Mouse (Mus musculus): ENCODE measurements at regions not wholly inside any gene's neighbourhood (a gene's known extent, or its start where the extent isn't known, plus 50 kb on each side); places are given as distances from the start of the nearest gene placed in this dataset.

DNA sequence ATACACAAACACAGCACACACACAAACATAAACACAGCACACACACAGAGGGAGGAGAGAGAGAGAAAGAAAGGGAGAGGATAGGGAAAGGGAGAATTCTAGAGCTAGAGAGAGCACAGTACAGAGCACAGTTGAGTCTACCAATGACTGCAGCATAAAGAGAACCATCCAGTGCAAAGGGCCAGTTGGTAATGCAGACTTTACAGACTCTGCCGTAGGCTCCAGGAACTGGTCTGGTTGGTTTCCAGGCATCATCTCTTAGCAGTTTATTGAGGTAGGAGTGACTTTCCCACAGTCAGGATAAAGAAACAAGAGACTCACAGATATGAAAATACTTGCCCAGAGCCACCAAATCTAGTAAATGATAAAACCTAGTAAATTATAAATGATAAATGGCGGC, 208.5 kb downstream of the Tgfb2 start:
- H3K9me3 ChIP-seq (replicated peaks; ENCODE audit: insufficient read depth, low read length) = no peaks in the 10 kb centered on the region
- TF ChIP-seq EP300 (IDR thresholded peaks at IDR 0.05; ENCODE audit: low read depth in 1 of 2, low read length in 2 of 2) = no peak
- H3K36me3 ChIP-seq (ENCODE audit: control insufficient read depth in 1 of 2, insufficient read depth in 2 of 2, low read length in 2 of 2) = no peaks in the 10 kb centered on the region

GRCm38 (mm10) chr1:186494411-186494783, 211.4 kb downstream of the Tgfb2 start:
- Histone ChIP-seq H3K79me2 (ENCODE audit: control insufficient read depth, insufficient read depth, low read length, poor library complexity) (no peaks in the 10 kb centered on the region), H3K4me1 (ENCODE audit: control insufficient read depth in 1 of 2, insufficient read depth in 2 of 2, low read length in 2 of 2) (no peaks in the 10 kb centered on the region), H3K36me3 (ENCODE audit: control insufficient read depth in 1 of 2, insufficient read depth in 2 of 2, low read length in 2 of 2) (no peaks in the 10 kb centered on the region), H3K4me3 (ENCODE audit: control insufficient read depth in 1 of 2, insufficient read depth in 1 of 2, low read depth in 2 of 2, low read length in 2 of 2) (no peak overlapping the region), H3K9ac (ENCODE audit: control insufficient read depth, low read depth, low read length, poor library complexity, severe bottlenecking) (no peak overlapping the region), H3K27ac (ENCODE audit: control insufficient read depth, low read depth, low read length) (no peak overlapping the region), H3K27me3 (ENCODE audit: control insufficient read depth in 1 of 2, insufficient read depth in 2 of 2, low read length in 2 of 2) (no peaks in the 10 kb centered on the region), H3K9me3 (replicated peaks; ENCODE audit: insufficient read depth, low read length) (no peaks in the 10 kb centered on the region)
- DNase-seq (ENCODE audit: low read depth, low spot score) = no peak
- TF ChIP-seq CHD1 (IDR thresholded peaks at IDR 0.05; ENCODE audit: low read depth, low read length) (no peak), ZC3H11A (IDR thresholded peaks at IDR 0.05; ENCODE audit: low read depth, low read length) (no peak), RCOR1 (IDR thresholded peaks at IDR 0.05; ENCODE audit: low read depth, low read length) (no peak), MXI1 (IDR thresholded peaks at IDR 0.05; ENCODE audit: low read depth, low read length) (no peak), MAZ (IDR thresholded peaks at IDR 0.05; ENCODE audit: low read depth, low read length) (no peak), ETS1 (IDR thresholded peaks at IDR 0.05; ENCODE audit: low read depth, low read length) (no peak), CHD2 (IDR thresholded peaks at IDR 0.05; ENCODE audit: low read length) (no peak), POLR2AphosphoS2 (IDR thresholded peaks at IDR 0.05; ENCODE audit: low read length) (no peak), RAD21 (IDR thresholded peaks at IDR 0.05; ENCODE audit: low read depth, low read length) (no peak), SIN3A (IDR thresholded peaks at IDR 0.05; ENCODE audit: low read length) (no peak), E2F4 (IDR thresholded peaks at IDR 0.05; ENCODE audit: borderline replicate concordance, low read depth, low read length) (no peak), ELF1 (IDR thresholded peaks at IDR 0.05; ENCODE audit: low read depth, low read length) (no peak), POLR2AphosphoS5 (IDR thresholded peaks at IDR 0.05; ENCODE audit: borderline replicate concordance, low read depth, low read length) (no peak), SMC3 (IDR thresholded peaks at IDR 0.05; ENCODE audit: low read depth, low read length) (no peak), MAFK (IDR thresholded peaks at IDR 0.05; ENCODE audit: borderline replicate concordance, low read depth, low read length) (no peak), MYB (IDR thresholded peaks at IDR 0.05; ENCODE audit: low read depth, low read length) (no peak), ZMIZ1 (IDR thresholded peaks at IDR 0.05; ENCODE audit: low read depth, low read length) (no peak), CTCF (IDR thresholded peaks at IDR 0.05 in 2 of 3, conservative IDR thresholded peaks at IDR 0.05 in 1 of 3; ENCODE audit: control insufficient read depth in 1 of 3, insufficient read depth in 1 of 3, low read depth in 2 of 3, low read length in 3 of 3, poor library complexity in 1 of 3, severe bottlenecking in 1 of 3) (no peak)

More for the DNA sequence above, 208.5 kb downstream of the Tgfb2 start:
- DNase-seq (ENCODE audit: low read depth, low spot score) = no peak
- H3K4me1 ChIP-seq (ENCODE audit: control insufficient read depth in 1 of 2, insufficient read depth in 2 of 2, low read length in 2 of 2) = no peaks in the 10 kb centered on the region
- H3K9ac ChIP-seq (ENCODE audit: control insufficient read depth, low read depth, low read length, poor library complexity, severe bottlenecking) = no peak overlapping the region
- H3K79me2 ChIP-seq (ENCODE audit: control insufficient read depth, insufficient read depth, low read length, poor library complexity) = no peaks in the 10 kb centered on the region
- no peaks in the 10 kb centered on the region for H3K27me3 ChIP-seq (ENCODE audit: control insufficient read depth in 1 of 2, insufficient read depth in 2 of 2, low read length in 2 of 2)
- no peak overlapping the region for H3K27ac ChIP-seq (ENCODE audit: control insufficient read depth, low read depth, low read length)
- H3K4me3 ChIP-seq (ENCODE audit: control insufficient read depth in 1 of 2, insufficient read depth in 1 of 2, low read depth in 2 of 2, low read length in 2 of 2) = no peak overlapping the region

All from MEL (cell line).